Mouse (Mus musculus): ENCODE data around the gene Rbp1.

GRCm38 (mm10) chr9:98374897-98375296 lies 47.9 kb upstream of the Rbp1 start:
- TF ChIP-seq POLR2A (IDR thresholded peaks at IDR 0.05; ENCODE audit: control insufficient read depth, extremely low read depth, insufficient read depth, low read length, poor library complexity) (no peak), CTCF (IDR thresholded peaks at IDR 0.05; ENCODE audit: borderline replicate concordance, control insufficient read depth, extremely low read depth, insufficient read depth, low read length, poor library complexity) (no peak)

Data from thymus, adult 2 months (tissue).